33 mouse cellular contexts compared by ENCODE assay signal in the genomic region with DNA sequence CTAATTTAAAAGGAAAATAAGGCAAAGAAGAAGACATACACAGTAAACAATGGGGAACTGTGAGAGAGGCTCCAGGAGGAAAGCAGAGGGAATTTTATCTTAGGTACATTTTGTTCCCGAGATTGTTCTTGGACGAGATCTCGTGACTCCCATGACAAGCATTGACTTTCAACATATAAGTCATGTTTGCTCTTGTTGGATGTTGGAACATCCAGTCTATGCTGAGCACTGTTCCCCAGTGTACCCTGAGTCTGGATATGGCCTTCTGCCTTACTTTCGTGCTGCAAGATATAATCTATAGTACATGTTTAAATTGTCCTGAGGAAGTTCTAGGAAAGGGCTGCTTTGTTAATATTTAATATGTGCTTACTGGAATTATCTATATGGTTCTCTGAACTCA. TPM values are rescaled to one million over a fixed set of nuclear protein-coding genes. Genes with fewer than 3 reads are reported as not detected.
"Had no signal": no experiment of that assay in that cellular context is flagged by ENCODE, and none has a peak within 500 bp of the region (broad histone marks: within the 10 kb centered on the region; RNA-seq: fewer than 3 reads in every experiment).

No protein-coding gene starts in this region.

- H3K9ac ChIP-seq: liver, embryonic 14.5 days; lung, embryonic 15.5 days; midbrain, embryonic 13.5 days; neural tube, embryonic 13.5 days had no signal

- H3K4me1 ChIP-seq: lung, embryonic 15.5 days; megakaryocyte, embryonic 14.5 days; midbrain, embryonic 10.5 days; midbrain, embryonic 13.5 days; neural tube, embryonic 13.5 days had no signal

- ATAC-seq: midbrain, embryonic 13.5 days; midbrain, embryonic 16.5 days had no signal

- H3K4me2 ChIP-seq: lung, embryonic 15.5 days; midbrain, embryonic 13.5 days; neural tube, embryonic 13.5 days had no signal

- H3K27ac ChIP-seq: kidney, postnatal 0 days; layer of hippocampus, adult 2 months; liver, embryonic 14.5 days; lung, embryonic 15.5 days; midbrain, embryonic 10.5 days; midbrain, embryonic 13.5 days; neural tube, embryonic 13.5 days had no signal

- H3K27me3 ChIP-seq: lung, embryonic 15.5 days; midbrain, embryonic 13.5 days; neural tube, embryonic 13.5 days had no signal

- H3K4me3 ChIP-seq: layer of hippocampus, adult 2 months; lung, embryonic 15.5 days; megakaryocyte, embryonic 14.5 days; midbrain, embryonic 10.5 days; midbrain, embryonic 13.5 days; myocyte; neural tube, embryonic 13.5 days had no signal

- H3K9me3 ChIP-seq: lung, embryonic 15.5 days had no signal

- H3K36me3 ChIP-seq: lung, embryonic 15.5 days; midbrain, embryonic 10.5 days; midbrain, embryonic 13.5 days; neural tube, embryonic 13.5 days had no signal

- DNase-seq: kidney, adult 2 months; kidney, postnatal 25 days; layer of hippocampus, adult 9-11 months; lung, adult 18-20 months; lung, postnatal 10 days; lung, postnatal 36 days; retina, postnatal 1 day; right cerebral cortex, postnatal 25 days; thymus, adult 18-20 months; thymus, postnatal 14 days; thymus, postnatal 4 days had no signal

RNA-seq across cellular contexts. Expression of a gene that starts 15.5 kb away (rescaled TPM):
- total RNA-seq: liver, adult 2 months; monocyte, adult 5-6 weeks; neutrophil, adult 5-6 weeks had no signal
- polyA plus RNA-seq: kidney, embryonic 14.5 days; kidney, postnatal 0 days; limb, embryonic 11.5 days; liver, adult 2 months; liver, embryonic 14.5 days; lung, embryonic 15.5 days; midbrain, embryonic 10.5 days; midbrain, embryonic 13.5 days; myocyte; small intestine, adult 2 months; spleen, adult 2 months; stomach, embryonic 16.5 days had no signal

RNA-seq across cellular contexts. Expression of a gene that starts 15.9 kb away (rescaled TPM):
- total RNA-seq: neutrophil, adult 5-6 weeks had no signal

RNA-seq across cellular contexts. Expression of a gene that starts 29.6 kb away (rescaled TPM):
- total RNA-seq: monocyte, adult 5-6 weeks had no signal

RNA-seq across cellular contexts. Expression of a gene that starts 32.6 kb away (rescaled TPM):
- total RNA-seq: monocyte, adult 5-6 weeks; neutrophil, adult 5-6 weeks had no signal
- polyA plus RNA-seq: large intestine, adult 2 months; myocyte; small intestine, adult 2 months; spleen, adult 2 months had no signal

RNA-seq across cellular contexts. Expression of a gene that starts 45.8 kb away (rescaled TPM):
- total RNA-seq: layer of hippocampus, postnatal 25 days; left cerebral cortex, postnatal 25 days; liver, adult 2 months; monocyte, adult 5-6 weeks; neutrophil, adult 5-6 weeks had no signal
- polyA plus RNA-seq: kidney, adult 2 months; kidney, embryonic 14.5 days; kidney, postnatal 0 days; large intestine, adult 2 months; limb, embryonic 11.5 days; limb, embryonic 14.5 days; liver, adult 2 months; liver, embryonic 14.5 days; lung, embryonic 15.5 days; midbrain, embryonic 10.5 days; midbrain, embryonic 13.5 days; midbrain, embryonic 16.5 days; myocyte; neural tube, embryonic 13.5 days; small intestine, adult 2 months; spleen, adult 2 months; stomach, embryonic 16.5 days had no signal
